Mouse (Mus musculus): ENCODE results near the gene Ccr7. TPM values are rescaled to one million over a fixed set of nuclear protein-coding genes. Genes with fewer than 3 reads are reported as not detected.

Ccr7 gene
- total RNA-seq, 2 experiments from 2014 or later: not detected

DNA sequence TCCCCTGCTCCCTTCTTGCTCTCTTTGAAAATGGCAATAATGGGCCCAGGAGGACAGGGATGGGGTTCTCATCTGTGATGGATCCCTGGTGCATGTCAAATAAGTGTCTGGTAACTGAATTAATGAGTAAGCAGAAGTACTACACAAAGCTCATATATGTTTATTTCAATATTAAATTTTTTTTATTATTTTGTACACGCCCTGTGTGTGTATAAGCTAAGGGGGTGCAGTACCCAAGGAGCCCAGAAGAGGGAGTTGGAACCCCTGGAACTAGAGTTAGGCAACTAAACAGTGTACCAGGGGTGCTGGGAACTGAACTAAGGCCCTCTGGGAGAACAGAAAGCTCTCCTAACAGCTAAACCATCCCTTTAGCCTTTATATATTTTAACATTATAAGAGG is 36.5 kb downstream of the Ccr7 start:
- no peak for DNase-seq (ENCODE audit: low spot score in 2 of 2)

DNA sequence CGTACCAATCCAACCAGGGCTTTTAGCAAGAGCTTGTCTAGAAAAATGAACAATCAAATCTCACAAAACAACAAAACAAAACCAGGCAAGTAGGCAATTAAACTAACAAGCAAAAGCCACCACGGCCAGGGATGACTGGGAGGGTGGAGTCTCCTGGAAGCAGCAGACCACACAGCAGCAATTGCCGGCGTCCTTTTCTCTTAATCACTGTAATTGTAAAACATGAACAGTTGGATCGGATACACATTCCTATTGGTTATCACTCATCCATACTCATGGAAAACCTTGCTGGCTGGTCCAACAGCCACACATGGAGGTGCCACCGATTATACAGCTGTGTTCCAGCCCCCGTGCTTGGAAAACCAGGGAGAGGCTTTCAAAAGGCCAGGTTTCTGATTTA is 37.0 kb downstream of the Ccr7 start:
- DNase-seq (ENCODE audit: low spot score in 2 of 2): no peak

DNA sequence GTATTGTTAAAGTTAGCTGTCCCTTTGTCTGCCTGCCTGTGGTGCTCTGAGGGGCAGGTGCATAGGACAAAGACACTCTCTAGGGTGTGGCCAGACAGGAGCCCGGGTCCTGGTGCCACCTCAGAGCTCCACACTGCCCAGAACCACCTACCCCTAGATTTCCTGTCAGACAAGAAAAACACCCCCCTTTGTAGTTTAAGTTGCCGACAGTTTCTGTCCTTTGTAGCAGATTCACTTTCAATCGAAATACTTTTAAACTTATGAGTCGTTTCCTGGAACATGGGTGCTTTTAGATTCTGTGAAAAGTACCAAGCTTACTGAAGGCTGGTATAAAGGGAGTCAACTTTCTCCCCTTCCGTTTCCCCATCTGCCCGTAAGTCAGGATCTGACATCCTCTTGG is 38.9 kb downstream of the Ccr7 start:
- no peak for DNase-seq (ENCODE audit: low spot score in 2 of 2)

DNA sequence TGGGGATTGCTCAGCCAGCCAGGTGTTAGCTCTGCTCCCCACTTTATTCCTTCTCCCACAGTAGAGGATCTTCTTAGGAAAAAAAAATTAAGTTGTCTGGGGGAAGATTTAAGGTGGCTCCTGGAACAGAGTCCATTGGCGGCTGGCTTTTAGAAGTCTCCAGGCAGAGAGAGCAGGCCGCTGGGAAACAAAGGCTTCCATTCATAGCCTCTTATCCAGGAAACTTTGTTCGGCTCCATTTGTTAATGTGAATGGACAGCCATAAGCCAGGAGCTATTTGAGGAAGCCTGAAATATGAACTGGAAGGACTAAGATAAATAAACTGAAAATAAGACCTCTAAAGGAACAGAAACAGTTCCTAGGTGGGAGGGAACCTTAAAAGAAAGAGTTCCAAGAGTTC is 41.8 kb downstream of the Ccr7 start:
- DNase-seq (ENCODE audit: low spot score in 2 of 2): no peak

DNA sequence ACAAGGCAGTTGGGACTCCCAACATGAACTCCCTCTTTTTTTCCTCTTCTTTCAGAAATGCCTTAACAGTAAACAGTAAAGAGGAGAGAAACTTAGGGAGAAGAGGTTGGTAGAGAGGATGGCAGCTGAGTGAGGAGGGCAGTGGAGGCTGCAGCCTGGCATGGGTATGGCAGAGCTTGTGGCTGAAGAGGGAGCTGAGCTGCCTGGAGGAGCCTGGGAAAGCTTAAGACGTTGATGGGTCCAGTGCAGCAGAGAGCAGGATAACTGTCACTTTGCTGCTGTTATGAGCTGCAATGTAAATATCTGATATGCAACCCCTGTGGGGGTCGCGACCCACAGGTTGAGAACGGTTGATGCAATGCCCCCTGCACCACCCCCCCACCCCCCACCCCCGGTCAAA is 42.2 kb downstream of the Ccr7 start:
- DNase-seq (ENCODE audit: low spot score in 2 of 2): no peak

DNA sequence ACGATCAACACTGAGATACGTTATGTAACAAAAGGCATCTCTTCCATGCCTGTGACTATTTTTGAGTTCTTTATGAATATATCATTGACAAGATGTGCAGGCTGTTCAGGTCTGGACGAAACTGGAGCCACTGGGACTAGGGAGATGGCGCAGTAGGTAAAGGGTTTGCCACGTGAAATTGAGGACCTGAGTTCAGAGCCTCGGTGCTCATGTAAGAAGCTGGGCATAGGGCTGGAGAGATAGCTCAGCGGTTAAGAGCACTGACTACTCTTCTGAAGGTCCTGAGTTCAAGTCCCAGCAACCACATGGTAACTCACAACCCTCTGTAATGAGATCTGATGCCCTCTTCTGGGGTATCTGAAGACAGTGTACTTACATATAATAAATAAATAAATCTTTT is 43.2 kb downstream of the Ccr7 start:
- no peak for DNase-seq (ENCODE audit: low spot score in 2 of 2)

DNA sequence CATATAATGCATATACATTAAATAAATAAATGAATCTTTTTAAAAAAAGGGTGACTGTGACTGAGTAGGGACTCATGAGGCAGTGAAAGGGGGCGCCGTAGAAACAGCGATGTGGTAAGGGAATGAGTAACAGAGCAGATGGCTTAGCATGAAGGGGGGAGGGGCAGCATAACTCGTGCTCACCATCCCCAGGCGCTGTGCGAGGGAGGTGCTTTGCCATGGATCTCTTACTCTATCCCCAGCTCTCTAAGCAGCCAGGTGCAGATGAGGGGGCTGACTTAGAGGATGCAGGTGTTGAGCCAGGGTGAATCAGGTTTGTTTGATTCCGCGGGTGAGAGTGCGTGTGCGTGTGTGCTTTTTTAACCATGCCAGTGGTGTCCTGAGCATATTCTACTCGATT is 43.7 kb downstream of the Ccr7 start:
- DNase-seq (ENCODE audit: low spot score in 2 of 2): peak; percentile 36 to 69

DNA sequence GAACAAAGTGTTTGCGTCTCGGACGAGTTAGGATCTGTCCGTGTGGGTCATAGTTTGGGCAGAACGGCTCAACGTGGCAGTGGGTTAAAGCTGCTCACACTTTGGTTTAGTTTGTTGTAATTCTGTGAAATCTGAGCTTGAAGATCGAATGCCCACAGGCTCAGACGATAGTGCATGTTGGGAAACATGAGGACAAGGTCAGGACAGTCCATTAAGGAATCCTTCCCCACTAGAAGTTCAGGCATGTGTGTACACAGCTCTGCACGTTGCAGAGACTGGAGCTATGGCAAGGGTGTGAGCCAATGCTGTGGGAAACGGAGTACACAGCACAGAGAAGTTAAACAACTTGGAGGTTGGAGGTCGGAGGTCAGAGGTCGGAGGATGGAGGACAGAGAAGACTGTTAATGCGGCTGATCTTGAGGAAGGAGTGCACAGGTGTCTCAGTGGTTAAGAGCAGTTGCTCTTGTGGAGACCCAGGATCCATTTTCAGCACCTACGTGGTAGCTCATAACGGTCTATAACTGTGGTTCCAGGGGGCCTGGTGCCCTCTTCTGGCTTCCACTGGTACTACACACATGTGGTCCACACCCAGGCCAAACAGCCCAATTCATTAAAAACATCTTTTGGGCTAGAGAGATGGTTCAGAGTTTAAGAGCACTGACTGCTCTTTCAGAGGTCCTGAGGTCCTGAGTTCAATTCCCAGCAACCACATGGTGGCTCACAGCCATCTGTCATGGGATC is 44.3 kb downstream of the Ccr7 start:
- DNase-seq (ENCODE audit: low spot score in 2 of 2): no peak

DNA sequence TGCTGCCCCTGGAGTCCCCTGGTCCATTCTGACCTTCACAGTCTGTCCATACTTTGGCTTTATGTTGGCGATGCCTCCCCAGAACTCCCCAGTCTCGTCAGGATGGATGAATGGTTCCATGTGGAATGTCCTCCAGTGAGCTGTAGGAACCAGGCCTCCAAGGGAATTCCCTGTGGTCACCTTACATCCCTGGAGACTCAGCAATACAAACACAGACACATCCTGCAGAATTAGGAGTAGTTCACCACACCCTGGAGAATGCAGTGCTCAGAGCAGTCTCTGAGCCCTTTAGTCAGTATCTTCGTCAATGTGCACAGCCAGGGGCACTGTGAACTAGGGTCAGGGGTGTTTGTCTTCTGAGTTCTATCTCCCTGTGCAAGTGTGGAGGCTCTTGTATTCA is 46.6 kb downstream of the Ccr7 start:
- no peak for DNase-seq (ENCODE audit: low spot score in 2 of 2)

DNA sequence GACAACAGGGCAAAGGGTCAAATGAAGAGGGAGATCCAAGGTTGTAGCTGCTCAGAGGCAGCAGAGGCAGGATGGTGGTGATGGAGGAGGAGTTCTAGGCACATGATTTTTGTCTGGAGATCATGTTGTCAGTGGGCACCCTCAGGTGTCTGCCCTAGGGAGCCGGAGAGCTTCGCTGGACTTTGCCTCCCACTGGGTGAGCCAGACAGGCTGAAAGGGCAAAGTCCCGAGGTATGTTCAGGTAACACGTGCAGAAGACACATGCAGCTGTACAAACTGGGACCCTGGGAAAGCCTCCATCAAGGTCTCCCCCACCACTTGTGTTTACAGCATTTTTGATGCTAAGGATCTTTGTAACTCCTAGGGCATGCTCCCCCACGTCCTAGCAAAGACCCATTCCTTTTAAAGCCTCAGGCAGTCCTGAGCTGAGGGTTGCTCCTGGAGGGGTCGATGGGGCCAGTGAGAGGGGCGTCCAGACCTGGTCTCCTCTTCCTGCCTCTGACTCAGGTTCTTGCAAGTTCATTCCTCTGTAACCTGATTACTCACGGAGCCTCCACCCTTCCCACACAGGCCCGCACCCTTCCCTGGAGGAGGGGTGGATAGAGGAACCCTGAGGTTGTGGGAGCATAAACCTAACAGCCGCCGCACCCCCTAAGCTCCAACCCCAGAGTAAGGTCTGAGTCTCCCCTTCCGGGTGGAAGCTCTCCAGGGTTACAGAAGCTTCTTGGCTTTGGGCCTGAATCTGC is 48.7 kb downstream of the Ccr7 start:
- DNase-seq (ENCODE audit: low spot score in 2 of 2): no peak

DNA sequence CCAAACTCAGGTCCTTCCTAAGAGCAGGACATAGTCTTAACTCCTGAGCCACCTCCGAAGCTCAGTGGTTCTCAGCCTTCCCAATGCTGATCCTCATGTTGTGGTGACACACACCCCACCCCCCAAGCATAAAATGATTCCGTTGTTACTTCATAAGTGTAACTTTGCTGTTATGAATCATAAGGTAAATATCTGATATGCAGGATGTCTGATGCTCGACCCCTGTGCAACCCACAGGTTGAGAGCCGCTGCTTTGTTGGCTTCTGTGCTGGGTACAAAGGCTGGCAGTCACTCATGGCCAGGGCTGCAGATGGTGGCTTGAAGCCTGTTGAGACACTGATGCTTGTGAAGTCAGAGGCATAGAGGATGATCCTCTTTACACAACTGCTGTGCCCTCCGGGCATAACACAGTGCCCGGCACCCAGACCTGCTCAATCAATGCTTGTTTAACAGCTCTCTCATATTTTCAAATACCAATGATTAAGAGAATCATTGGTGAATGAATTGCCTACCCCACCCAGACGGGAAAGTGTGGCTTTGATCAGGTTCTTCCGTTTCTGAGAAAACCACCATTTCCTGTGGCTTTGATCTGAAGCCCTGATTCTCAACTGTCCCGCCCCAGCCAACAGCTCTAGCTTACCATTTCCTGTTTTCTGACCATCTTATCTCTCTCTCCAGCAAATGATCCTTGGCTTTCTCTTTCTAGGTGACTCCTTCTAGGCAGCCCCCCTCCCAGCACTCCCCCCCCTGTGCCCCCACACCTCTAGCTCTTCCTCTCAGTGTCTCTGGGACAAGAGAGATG is 50.1 kb downstream of the Ccr7 start:
- no peak for DNase-seq (ENCODE audit: low spot score in 2 of 2)

DNA sequence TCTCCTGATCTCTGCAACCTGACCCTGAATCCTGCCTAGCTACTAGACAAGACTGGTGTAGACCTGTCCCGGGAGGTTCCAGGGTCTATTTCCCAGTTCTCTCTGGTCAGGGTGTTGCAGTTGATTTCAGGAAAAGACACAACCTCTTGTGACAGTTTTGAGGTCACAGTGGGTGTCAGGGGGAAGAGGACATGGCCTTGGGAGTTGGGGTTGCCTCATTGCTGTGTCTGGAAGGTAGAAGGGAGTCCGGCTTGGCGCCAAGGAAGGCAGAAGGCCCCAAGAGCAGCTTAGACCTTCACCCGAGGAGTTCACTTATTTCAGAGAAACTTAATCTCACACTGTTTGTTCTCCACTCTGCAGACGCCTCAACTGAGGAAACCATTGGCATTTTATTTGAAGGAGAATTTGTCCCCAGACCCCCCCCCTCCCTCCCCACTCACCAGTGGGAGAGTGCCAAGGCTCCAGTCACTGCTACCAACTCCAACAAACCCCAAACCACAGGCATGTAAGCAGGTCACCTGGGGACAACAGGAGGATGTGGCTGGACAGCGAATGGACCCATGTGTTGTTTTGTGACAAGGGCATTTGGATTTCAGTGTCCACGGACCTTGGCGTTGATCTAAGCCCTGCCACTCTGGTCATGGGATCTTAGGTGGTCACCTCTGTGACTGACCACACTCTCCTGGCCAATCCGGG is 52.2 kb downstream of the Ccr7 start:
- no peak for DNase-seq (ENCODE audit: low spot score in 2 of 2)

DNA sequence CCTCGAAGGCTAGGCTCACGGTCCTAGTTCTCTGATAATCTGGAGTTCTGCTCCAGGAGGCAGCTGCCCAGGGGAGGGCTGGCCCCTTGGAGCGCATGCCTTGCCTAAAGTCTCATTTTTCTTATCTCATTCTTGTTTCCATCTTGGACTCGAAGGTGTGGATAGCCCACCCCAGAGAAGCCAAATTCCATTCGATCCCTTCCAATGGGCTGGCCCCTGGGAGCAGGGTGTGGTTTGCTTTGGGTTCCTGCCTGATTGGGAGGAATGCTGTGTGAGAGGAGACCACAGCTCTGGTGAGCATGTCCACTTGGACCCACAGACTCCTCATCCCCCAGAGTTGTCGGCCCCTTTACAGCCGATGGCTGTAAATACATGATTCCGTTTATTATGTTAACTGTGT is 53.2 kb downstream of the Ccr7 start:
- DNase-seq (ENCODE audit: low spot score in 2 of 2): no peak

DNA sequence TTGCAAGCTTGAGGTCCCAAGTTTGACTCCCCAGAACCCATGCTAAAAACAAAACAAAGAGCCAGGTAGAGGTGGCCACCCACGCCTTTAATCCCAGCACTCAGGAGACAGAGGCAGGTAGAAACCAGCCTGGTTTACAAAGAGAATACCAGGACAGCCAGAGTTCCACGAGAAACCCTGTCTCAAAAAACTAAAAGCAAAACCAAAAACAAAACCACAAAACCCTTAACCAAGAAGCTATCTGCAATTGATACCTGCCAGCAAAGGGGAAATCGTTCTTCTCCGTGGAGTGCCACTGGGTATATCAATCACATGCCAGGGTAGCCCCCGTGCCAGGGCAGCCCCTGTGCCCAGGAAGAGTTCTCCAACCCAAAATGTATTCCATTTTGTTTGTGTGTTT is 54.7 kb downstream of the Ccr7 start:
- no peak for DNase-seq (ENCODE audit: low spot score in 2 of 2)

DNA sequence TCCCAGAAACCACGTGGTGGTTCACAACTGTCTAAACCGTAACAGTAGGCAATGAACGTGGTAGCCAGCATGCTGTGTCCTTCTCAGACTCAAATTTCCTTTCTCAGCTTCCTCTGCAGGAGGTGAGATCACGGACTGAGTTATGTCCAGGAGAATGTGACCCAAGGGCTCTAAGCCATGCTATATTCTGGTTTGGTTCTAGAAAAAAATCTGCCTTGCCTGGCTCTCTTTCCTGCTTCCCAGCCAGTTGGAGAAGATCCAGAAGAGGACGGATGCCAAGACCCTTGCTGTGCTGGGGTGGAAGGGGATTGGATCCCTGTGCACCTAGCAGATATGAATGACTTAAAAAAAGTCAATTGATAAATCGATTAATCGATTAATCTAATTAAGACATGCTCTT is 55.4 kb downstream of the Ccr7 start:
- DNase-seq (ENCODE audit: low spot score in 2 of 2): no peak

DNA sequence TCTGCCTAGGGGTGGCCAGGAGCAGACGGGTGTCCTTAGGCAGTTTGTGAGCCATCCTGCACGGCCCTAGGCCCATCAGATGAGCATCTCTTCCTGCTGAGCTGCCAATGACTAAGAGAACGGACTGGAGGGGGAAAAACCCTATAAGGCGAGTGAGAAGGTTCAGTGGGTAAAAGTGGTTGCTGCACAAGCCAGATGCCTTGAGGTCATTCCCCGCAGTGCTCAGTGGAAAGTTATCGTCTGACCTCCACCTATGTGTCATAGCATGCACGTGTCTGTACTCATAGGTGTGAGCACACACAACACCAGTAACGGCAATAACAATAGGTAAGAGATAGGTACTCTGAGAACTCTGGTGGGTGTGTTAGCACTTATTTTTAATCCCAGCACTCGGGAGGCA is 56.0 kb downstream of the Ccr7 start:
- DNase-seq (ENCODE audit: low spot score in 2 of 2): no peak

DNA sequence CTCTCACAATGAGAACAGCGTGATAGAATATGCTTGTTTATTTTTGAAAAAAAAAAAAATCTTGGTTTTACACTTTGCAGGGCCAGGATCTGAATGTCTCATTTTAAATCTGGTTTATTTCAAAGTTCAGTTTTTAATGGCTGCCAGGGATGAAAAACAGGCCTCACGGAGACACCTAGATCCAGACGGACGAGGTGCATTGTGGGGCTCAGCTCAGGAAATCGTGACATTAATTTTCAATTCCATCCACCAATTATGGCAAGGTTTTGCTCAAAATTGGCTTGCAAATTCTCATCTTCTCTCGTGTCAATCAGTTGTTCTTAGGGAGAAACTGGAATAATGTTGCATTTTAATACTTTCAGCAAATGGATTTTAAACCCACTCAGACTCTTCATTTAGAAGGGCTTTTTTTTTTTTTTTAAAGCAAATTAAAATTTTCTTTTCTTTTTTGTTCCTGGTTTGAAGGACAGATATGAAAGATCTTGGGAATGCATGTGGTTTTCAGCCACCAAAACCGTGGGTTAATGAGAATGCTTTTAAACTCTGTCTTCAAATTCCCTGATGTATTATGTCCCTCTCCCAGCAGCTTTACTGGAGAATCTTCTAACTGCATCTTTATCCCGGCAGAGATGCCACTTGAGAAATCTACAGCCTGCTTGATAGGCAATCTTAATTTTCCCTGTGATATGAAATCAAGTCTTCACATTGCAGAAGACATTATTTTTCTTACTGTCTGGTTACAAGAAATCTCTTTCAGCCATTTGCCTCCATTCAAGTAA is 57.7 kb downstream of the Ccr7 start:
- DNase-seq (ENCODE audit: low spot score in 2 of 2): peak in 1 of 2 experiments; percentile 64

DNA sequence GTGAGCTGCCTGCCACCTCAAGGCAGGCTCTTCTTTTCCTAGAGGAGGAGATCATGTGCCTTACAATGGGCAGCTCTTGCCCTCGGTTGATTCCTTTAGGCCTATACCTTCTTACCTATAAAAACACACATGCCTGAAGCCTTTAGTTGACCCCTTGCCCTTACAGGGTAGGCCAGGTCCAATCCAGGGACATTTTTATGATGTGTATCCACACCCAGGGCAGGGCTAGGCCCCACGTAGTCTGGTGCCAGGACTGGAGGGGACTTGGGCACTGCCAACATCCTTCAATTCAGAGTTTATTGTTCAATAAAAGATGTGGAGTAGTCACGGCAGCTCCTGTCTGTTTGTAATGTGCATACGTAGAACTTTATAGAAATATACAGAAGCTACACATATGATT is 58.5 kb downstream of the Ccr7 start:
- no peak for DNase-seq (ENCODE audit: low spot score in 2 of 2)

DNA sequence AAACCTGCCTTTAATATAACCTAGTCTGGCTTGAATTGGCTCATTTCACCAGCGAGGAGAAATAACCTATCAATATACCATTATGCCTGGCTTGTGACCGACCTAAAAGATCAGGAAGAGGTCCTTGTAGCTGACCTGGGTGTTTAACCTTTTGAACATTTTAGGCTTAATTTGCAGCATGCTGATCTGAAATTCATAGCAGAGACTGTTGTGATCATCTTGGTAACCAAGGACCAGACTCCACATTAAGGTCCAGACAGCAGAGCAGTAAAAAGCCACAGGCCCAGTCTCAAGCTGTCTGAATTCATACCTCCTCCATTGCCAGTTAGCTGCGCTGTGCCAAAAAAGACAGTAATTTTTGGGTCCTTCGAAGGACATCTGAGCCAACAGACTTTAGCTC is 59.1 kb downstream of the Ccr7 start:
- no peak for DNase-seq (ENCODE audit: low spot score in 2 of 2)

DNA sequence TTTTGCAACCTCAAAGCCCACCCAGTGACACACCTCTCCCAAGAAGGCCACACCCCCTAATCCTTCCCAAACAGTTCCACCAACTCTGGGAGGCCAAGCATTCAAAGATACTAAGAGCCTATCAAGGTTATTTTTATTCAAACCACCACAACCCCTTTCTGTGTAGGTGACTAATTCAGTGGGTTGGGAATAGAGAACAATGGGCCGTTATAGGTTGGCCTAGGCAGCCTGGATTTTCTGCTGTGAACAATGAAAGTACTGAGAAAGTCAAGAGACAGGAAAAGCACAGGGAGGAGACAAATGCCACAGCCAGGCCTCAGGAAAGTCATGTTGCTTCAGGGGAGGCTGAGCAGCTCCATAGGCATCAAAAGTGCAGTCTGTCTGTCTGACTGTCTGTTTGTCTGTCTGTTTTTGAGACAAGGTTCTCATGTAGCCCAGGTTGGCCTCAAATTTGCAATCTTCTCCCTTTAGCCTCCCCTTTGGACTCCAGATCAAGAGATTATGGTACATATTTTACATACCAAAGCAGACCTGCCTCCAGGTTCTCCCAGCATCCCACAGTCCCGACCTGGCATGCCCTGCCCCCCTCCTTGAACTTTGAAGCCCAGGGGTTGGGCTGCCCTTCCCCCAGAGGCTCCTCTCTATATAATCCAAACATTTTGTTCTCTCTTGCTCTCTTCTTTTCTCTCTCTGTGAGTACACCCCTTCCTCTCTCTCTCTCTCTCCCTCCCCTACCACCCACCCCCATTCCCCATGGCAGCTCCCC is 59.8 kb downstream of the Ccr7 start:
- DNase-seq (ENCODE audit: low spot score in 2 of 2): no peak
